Mouse (Mus musculus) spleen, adult 12 weeks (tissue): Measurements from ENCODE around the gene Olfr544.

Source experiments
- DNase-seq: peaks from one replicate; pipeline ENCODE4 v3.0.0; 2022; ENCODE audit warnings: low spot score

Olfr544 gene

GRCm38 (mm10) chr7:102477377-102477776 is 10.7 kb downstream of the Olfr544 start:
- DNase-seq = no peak

- DNase-seq = no peak
These were observed 11.5 kb downstream of the Olfr544 start for GRCm38 (mm10) chr7:102476601-102477000.

GRCm38 (mm10) chr7:102472675-102473074 is 15.4 kb downstream of the Olfr544 start:
- no peak for DNase-seq

- DNase-seq = no peak
These were observed 20.5 kb downstream of the Olfr544 start for GRCm38 (mm10) chr7:102467566-102467965.

GRCm38 (mm10) chr7:102458618-102459380 is 29.3 kb downstream of the Olfr544 start:
- DNase-seq = no peak

GRCm38 (mm10) chr7:102446438-102446837 is 41.7 kb downstream of the Olfr544 start:
- DNase-seq = no peak

GRCm38 (mm10) chr7:102444301-102444700 is 43.8 kb downstream of the Olfr544 start:
- DNase-seq = peak; percentile 18

GRCm38 (mm10) chr7:102442432-102442831 is 45.7 kb downstream of the Olfr544 start:
- DNase-seq = no peak

- DNase-seq = peak; percentile 90
These were observed 46.3 kb downstream of the Olfr544 start, which contains the start of gene Rrm1 for GRCm38 (mm10) chr7:102441657-102442391. TSS of gene Rrm1 (plus strand) at chr7:102441695.

GRCm38 (mm10) chr7:102440822-102441656 is 47.1 kb downstream of the Olfr544 start:
- DNase-seq = no peak

- DNase-seq = no peak
These were observed 53.8 kb downstream of the Olfr544 start for GRCm38 (mm10) chr7:102434344-102434743.
